Mouse (Mus musculus): ENCODE results near the gene Cracr2a.

Cracr2a gene

DNA sequence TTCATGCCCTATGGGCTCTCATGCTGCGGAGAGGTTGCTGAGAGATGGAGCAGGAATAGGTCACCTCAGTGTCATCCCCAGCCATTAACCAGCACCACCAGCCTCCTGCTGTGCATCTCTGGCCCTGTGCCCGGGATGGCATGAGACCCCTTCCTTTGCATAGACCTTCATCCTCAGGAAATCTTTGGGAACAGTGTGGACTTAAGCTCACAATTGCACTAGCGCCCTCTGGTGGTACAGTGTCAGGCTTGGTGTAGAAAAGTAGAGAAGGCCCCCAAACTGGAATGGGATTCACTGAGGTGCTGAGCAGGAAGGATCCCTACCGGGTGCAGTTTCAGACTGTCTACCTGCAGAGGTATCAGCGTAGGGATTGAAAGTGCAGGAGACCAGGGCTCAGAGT lies 64.0 kb downstream of the Cracr2a start:
- peak; percentile 73 for DNase-seq (ENCODE audit: low read depth)

DNA sequence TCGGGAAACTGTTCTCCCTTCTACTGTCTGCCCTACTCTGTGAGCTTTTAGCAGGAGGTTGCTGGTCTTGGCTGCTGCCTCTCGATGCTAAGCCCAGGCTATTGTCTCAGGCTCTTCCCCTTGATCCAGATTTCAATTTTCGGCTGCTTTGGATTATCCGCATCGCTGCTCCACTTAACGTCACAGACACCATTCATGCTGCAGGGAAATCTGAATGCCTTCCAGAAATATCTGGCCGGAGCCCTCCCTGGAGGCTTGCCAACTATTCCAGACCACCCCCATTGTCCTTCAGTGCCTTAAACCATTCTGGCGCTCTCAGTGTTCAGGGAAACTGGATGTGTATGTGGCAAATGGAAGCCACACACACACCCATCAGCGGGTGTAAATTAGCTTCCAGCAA lies 66.3 kb downstream of the Cracr2a start:
- DNase-seq (ENCODE audit: low read depth), result no peak

DNA sequence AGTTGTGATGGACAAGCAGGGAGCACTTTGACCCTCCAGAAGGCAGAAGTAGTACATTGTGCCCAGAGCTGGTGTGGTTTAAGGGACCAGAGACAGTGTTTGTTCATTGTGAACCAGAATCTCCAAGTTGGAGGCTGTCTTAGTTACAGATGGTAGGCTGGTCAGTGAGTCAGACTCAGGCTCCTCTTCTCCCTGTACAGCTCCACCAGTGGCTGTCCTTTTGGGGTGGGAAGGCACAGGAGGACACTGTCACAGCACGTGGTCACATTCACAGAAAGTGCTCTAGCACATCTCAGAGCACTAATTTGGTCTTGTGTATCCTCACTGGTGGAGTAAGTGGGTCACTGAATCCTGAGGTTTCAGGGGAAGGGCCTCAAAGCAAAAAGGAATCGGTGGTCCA lies 68.1 kb downstream of the Cracr2a start:
- DNase-seq (ENCODE audit: low read depth), result no peak

DNA sequence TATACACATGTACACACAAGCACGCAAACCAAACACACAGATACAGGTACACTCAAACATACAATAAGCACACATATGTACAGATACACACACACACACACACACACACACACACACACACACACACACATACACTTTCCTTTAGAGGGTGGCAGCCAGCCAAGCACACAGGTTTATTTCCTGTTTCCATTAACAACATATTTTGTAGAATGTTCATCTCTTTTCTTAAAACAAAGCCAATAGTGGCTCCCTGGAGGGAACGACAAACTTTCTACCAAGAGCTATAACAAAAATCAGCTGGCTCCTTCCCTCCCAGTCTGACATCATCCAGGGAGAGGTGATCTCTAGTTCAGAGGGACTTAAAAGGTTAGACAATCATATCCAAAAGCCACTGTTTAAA lies 73.7 kb downstream of the Cracr2a start:
- DNase-seq (ENCODE audit: low read depth), result peak; percentile 20

DNA sequence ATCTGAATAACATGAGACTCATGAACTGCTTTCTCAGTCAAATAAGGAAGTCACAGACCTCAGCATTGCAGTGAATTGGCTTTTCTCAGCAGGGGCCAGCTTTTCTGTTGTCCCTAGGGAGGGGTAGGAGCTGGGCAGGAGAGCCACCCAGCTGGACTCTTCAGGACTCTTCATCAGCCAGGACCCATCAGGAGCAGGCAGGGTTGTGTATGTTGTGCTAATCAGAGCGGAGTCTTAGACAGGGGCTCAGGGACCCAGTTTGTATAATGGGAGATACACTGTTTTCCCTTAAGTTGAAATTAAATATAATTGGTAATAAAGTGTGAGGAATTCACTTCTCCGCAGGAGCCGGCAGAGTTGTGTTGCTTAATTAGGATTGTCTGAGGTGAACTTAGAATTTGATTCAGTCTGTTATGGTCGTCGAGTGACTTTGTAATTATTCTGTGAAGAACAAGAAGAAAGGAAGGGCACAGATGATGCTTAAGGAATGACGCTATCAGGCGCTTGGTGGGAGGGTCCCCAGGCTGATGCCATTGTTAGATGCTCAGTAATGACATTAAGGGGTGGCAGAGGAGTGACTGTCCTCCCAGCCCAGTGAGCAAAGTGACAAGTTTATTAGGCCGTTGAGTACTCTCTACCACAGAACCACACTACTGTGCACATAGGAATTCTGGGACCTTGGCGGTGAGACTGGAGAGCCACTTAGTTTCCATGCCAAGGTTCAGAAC lies 74.5 kb downstream of the Cracr2a start:
- DNase-seq (ENCODE audit: low read depth), result no peak

DNA sequence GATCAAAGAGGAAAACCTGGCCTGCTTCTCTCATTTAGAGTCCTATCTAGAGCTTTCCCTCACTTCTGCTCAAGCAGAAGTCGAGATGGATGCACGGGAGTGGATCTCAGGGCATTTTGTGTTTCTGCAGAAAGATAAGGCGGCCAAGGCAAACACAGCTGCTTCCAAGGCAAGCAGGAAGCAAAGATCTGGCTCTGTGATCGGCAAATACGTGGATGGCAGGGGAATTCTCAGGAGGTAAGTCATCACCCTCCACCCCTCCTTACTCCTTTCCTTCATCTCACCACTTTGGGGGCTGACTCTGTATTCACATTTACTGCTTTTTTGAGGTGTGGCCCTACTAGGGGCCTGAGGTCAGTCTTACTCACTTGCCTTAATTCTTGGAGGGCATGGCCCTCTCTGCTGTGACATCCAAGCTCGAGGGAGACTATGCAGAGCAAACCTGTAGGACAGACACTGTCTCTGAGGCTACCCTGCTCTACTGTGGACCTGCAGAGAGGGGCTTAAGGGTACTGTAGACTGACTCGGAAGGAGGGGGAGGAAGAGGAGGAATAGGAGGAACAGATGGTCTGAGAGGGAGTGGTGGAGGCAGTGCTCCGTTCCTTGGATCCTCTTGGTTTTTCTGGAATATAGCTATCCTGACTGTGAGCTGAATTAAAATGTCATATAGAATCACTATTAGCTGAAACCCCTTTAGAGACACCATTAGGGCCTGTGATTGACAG lies 80.1 kb downstream of the Cracr2a start:
- no peak for DNase-seq (ENCODE audit: low read depth)

- DNase-seq (ENCODE audit: low read depth), result no peak
Observed at GRCm38 (mm10) chr6:127655988-127656387, 94.8 kb downstream of the Cracr2a start.

DNA sequence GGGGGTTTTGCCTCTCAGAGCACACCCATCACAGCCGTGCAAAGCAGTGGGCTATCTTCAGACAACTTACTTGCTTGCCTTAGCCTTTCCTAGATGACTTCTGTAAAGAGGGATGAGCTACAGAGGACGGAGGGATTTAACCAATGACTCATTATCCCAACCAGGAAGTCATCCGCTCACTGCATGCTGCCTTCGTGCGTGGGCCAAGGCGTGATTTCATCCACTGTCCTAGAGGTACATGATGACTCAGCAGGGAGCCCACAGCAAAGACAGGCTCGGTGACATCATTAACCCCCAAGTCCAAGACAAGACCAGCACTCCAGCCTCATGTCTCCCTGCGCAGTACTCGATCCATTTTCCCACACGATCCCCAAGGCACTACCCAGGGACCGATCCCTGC lies 96.0 kb downstream of the Cracr2a start:
- no peak for DNase-seq (ENCODE audit: low read depth)

DNA sequence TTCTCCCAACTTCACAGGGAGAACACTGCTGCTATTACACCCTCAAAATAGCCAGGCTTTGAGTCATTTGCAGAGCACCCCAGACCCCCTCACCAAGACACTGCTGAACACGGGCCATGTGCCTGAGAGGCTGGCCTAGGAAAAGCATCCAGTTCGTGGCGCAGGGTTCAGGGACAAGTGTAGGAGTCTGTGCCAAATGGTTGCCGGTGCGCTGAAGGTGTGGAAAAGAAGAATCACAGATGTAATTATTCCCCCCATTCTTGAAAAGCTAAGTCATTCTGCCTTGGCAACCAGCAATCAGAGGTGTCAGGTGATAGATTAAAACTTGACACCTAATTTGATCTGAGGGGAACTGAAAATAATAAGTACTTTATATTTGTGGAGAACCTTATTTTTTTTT lies 98.3 kb downstream of the Cracr2a start:
- DNase-seq (ENCODE audit: low read depth), result no peak

- DNase-seq (ENCODE audit: low read depth), result no peak
Observed at GRCm38 (mm10) chr6:127659966-127660365, 98.8 kb downstream of the Cracr2a start.

- DNase-seq (ENCODE audit: low read depth), result no peak
Observed at GRCm38 (mm10) chr6:127661717-127662292, 100.7 kb downstream of the Cracr2a start.

GRCm38 (mm10) chr6:127663263-127663662 lies 102.1 kb downstream of the Cracr2a start:
- DNase-seq (ENCODE audit: low read depth), result no peak

DNA sequence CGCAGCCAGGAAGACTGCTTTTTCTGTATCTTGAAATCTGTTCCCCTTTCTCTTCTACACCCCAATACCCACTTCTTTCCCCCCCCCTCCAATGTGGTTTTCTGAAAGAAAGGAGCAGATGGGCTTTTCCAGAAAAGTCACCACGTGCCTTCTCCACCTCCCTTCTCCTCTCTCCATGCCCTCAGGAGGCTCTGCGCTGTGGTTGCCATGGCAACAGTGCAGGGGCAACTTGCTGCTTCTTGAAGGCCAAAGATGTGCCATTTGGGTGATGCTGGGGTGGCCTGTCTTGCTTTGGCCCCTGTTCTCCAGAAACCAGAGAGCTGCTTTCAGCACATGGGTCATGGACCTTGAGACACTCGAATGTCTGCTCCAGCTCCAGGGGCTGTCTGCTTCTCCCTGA lies 108.2 kb downstream of the Cracr2a start:
- DNase-seq (ENCODE audit: low read depth), result no peak

GRCm38 (mm10) chr6:127670031-127670430 lies 108.9 kb downstream of the Cracr2a start:
- DNase-seq (ENCODE audit: low read depth), result no peak

- no peak for DNase-seq (ENCODE audit: low read depth)
Observed at GRCm38 (mm10) chr6:127672071-127672470, 110.9 kb downstream of the Cracr2a start.

GRCm38 (mm10) chr6:127676866-127677265 lies 115.7 kb downstream of the Cracr2a start:
- no peak for DNase-seq (ENCODE audit: low read depth)

DNA sequence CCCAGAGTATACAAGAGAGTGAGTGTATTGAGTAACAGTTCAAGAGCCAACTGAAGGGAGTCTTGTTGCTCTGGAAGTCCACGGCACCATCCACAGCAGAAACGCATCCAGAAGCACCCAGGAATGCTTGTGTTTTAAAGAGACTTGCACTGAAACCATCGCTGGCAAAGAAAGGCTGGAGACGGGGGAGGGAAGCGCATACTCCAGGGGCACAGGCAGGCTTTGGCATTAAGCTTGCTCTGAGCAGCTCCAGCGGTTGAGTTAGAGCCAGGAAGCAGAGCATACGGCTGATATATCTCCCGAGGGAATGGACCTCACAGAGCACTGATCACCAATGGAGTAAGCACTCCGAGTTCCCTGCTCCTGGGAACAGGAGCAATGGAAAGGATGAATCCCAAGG lies 117.2 kb downstream of the Cracr2a start:
- DNase-seq (ENCODE audit: low read depth), result no peak

GRCm38 (mm10) chr6:127678998-127679397 lies 117.9 kb downstream of the Cracr2a start:
- DNase-seq (ENCODE audit: low read depth), result no peak

- DNase-seq (ENCODE audit: low read depth), result no peak
Observed at GRCm38 (mm10) chr6:127680784-127681183, 119.6 kb downstream of the Cracr2a start.

GRCm38 (mm10) chr6:127683561-127683960 lies 122.4 kb downstream of the Cracr2a start:
- DNase-seq (ENCODE audit: low read depth), result no peak

- no peak for DNase-seq (ENCODE audit: low read depth)
Observed at GRCm38 (mm10) chr6:127684981-127685380, 123.8 kb downstream of the Cracr2a start.

DNA sequence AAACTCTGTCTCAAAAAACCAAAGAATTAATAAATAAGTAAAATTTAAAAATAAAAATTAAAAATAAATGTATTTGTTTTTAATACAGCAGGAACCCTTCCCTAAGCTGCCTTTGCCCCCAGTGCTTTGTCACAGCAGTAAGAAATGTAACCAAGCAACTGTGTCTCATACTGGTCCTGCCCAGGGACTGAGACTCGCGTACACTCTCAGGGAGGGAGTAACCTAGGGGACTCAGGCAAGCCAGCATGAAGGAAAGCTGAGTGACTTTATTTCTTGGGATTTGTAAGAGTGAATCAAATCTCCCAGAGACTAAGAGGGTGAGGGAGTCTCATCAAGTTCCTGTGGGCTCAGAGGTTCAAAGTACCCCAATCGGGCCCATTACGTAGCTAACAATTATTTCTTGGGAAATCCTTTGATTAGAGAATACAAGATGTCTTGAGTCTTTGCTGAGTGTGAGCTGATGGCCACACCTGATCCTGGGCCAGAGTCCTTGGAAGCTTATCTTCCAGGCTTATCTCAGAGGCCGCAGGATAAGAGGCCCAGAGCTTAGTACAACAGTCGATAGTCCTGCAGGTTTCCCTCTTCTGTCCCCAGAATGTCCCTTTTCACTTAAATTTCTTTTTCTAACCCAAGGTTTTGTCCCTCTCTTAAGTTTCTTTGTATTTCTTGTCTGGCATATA lies 126.2 kb downstream of the Cracr2a start:
- DNase-seq (ENCODE audit: low read depth), result no peak

GRCm38 (mm10) chr6:127692298-127692697 lies 131.2 kb downstream of the Cracr2a start:
- DNase-seq (ENCODE audit: low read depth), result no peak
